In the genomic region with DNA sequence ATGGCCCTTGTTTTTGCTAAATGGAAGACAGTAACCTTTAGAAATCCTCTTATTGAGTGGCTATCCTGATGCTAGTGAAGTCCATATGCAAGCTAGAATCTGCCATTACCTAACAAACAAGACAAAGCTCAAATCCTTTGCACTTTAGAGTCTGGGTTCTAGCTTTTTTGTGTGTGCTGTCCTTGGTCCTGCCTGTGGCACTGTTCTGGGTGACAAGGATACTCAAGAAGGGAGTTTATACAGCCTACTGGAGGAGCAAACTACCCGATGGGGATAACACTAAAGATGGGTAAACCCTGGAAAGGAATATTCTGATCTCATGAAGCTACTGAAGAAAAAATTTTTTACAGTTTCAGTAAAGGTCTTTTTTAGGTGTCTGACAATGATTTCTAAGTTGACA, we compare ENCODE assay signal across 27 mouse cellular contexts. TPM values are rescaled to one million over a fixed set of nuclear protein-coding genes. Genes with fewer than 3 reads are reported as not detected.
DNase-seq lines count a peak whose midpoint lies in the region; ATAC-seq lines count a peak whose summit lies in the region.
"Had no signal": no experiment of that assay in that cellular context is flagged by ENCODE, and none has a peak within 500 bp of the region (broad histone marks: within the 10 kb centered on the region; RNA-seq: fewer than 3 reads in every experiment).

No protein-coding gene starts in this region.

- 88% methylated on average over 1 of the region's 1 CpGs for WGBS in hindbrain, embryonic 14.5 days
- 89% methylated on average over 1 of the region's 1 CpGs for WGBS in hindbrain, embryonic 16.5 days
- 81% methylated on average over 1 of the region's 1 CpGs for WGBS in limb, embryonic 10.5 days

- H3K4me2 ChIP-seq in hindbrain, embryonic 14.5 days (replicated peaks) = no peak overlapping the region
- H3K4me2 ChIP-seq in hindbrain, embryonic 16.5 days (ENCODE audit: low read length) = no peak overlapping the region
- H3K4me2 ChIP-seq: embryonic facial prominence, embryonic 13.5 days; embryonic facial prominence, embryonic 15.5 days; forebrain, embryonic 12.5 days had no signal

- ATAC-seq in hindbrain, embryonic 14.5 days (ENCODE audit: low FRiP score) = no peak
- no peak for ATAC-seq in hindbrain, embryonic 16.5 days
- ATAC-seq: CD4-positive, CD25-positive, alpha-beta regulatory T cell, adult 4 months; forebrain, embryonic 14.5 days; forebrain, embryonic 16.5 days had no signal

- H3K4me3 ChIP-seq in hindbrain, embryonic 14.5 days (replicated peaks; ENCODE audit: low read length) = no peak overlapping the region
- H3K4me3 ChIP-seq in hindbrain, embryonic 16.5 days (ENCODE audit: low read length) = no peak overlapping the region
- H3K4me3 ChIP-seq in limb, embryonic 10.5 days = no peak overlapping the region
- H3K4me3 ChIP-seq: embryonic facial prominence, embryonic 13.5 days; embryonic facial prominence, embryonic 15.5 days; erythroblast, embryonic 14.5 days; forebrain, embryonic 10.5 days; forebrain, embryonic 12.5 days had no signal

- H3K9ac ChIP-seq in hindbrain, embryonic 14.5 days = no peak overlapping the region
- H3K9ac ChIP-seq in hindbrain, embryonic 16.5 days (ENCODE audit: low read depth, low read length) = no peak overlapping the region
- H3K9ac ChIP-seq: embryonic facial prominence, embryonic 13.5 days; embryonic facial prominence, embryonic 15.5 days; forebrain, embryonic 12.5 days had no signal

- DNase-seq in hindbrain, embryonic 14.5 days (ENCODE audit: low spot score) = peak; percentile 21
- DNase-seq in 3T3-L1 (ENCODE audit: low read depth, low spot score) (peak; percentile 44), R1 (ENCODE audit: low read depth, low spot score) (peak; percentile 13)
- no peak for DNase-seq in frontal cortex, adult 2 months (ENCODE audit: extremely low spot score in 1 of 2, low spot score in 1 of 2)
- no peak for DNase-seq in limb, embryonic 10.5 days (ENCODE audit: low spot score)
- DNase-seq: adrenal gland, postnatal 10 days; adrenal gland, postnatal 25 days; B cell, adult 2 months; cerebellum, adult 11 months; cerebellum, adult 18-20 months; cerebellum, adult 8-10 months; cerebellum, adult 9-11 months; cerebellum, postnatal 14 days; cerebellum, postnatal 36 days; embryo, embryonic 11 days had no signal

- H3K4me1 ChIP-seq in hindbrain, embryonic 14.5 days (replicated peaks; ENCODE audit: control insufficient read depth, insufficient read depth, low read length) = no peaks in the 10 kb centered on the region
- H3K4me1 ChIP-seq in hindbrain, embryonic 16.5 days (ENCODE audit: control insufficient read depth, insufficient read depth, low read depth, low read length) = no peaks in the 10 kb centered on the region
- no peaks in the 10 kb centered on the region for H3K4me1 ChIP-seq in limb, embryonic 10.5 days
- H3K4me1 ChIP-seq: embryonic facial prominence, embryonic 13.5 days; embryonic facial prominence, embryonic 15.5 days; forebrain, embryonic 10.5 days; forebrain, embryonic 12.5 days had no signal

- H3K36me3 ChIP-seq in hindbrain, embryonic 14.5 days (replicated peaks; ENCODE audit: control insufficient read depth, insufficient read depth) = no peaks in the 10 kb centered on the region
- no peaks in the 10 kb centered on the region for H3K36me3 ChIP-seq in hindbrain, embryonic 16.5 days (ENCODE audit: control insufficient read depth, insufficient read depth, low read length)
- no peaks in the 10 kb centered on the region for H3K36me3 ChIP-seq in limb, embryonic 10.5 days
- H3K36me3 ChIP-seq: embryonic facial prominence, embryonic 13.5 days; embryonic facial prominence, embryonic 15.5 days; forebrain, embryonic 10.5 days; forebrain, embryonic 12.5 days; G1E had no signal

- no peak overlapping the region for H3K27ac ChIP-seq in hindbrain, embryonic 14.5 days
- no peak overlapping the region for H3K27ac ChIP-seq in hindbrain, embryonic 16.5 days (ENCODE audit: low read depth, low read length)
- H3K27ac ChIP-seq in limb, embryonic 10.5 days = no peak overlapping the region
- H3K27ac ChIP-seq: embryonic facial prominence, embryonic 13.5 days; embryonic facial prominence, embryonic 15.5 days; forebrain, embryonic 10.5 days; forebrain, embryonic 12.5 days had no signal

- no peaks in the 10 kb centered on the region for H3K27me3 ChIP-seq in hindbrain, embryonic 14.5 days (ENCODE audit: control insufficient read depth, insufficient read depth, low read length)
- H3K27me3 ChIP-seq in hindbrain, embryonic 16.5 days (replicated peaks; ENCODE audit: control insufficient read depth, insufficient read depth, low read length) = no peaks in the 10 kb centered on the region
- no peaks in the 10 kb centered on the region for H3K27me3 ChIP-seq in limb, embryonic 10.5 days (ENCODE audit: low read depth, poor library complexity, severe bottlenecking)
- H3K27me3 ChIP-seq: CH12.LX; embryonic facial prominence, embryonic 13.5 days; embryonic facial prominence, embryonic 15.5 days; forebrain, embryonic 12.5 days; Patski had no signal

- no peaks in the 10 kb centered on the region for H3K9me3 ChIP-seq in hindbrain, embryonic 14.5 days (ENCODE audit: control insufficient read depth, low read length)
- no peaks in the 10 kb centered on the region for H3K9me3 ChIP-seq in hindbrain, embryonic 16.5 days (ENCODE audit: control insufficient read depth, low read length)
- no peaks in the 10 kb centered on the region for H3K9me3 ChIP-seq in limb, embryonic 10.5 days (replicated peaks)
- H3K9me3 ChIP-seq: embryonic facial prominence, embryonic 13.5 days; embryonic facial prominence, embryonic 15.5 days; forebrain, embryonic 10.5 days; forebrain, embryonic 12.5 days; G1E had no signal

RNA-seq across cellular contexts. Expression of gene Calcb, which starts 11.0 kb away (rescaled TPM):
- polyA plus RNA-seq in hindbrain, embryonic 14.5 days (2014; fragmentation: Nextera tagmentation; extraction: Ambion mirVana) = 11.2 and 11.6 TPM in 2 replicates
- polyA plus RNA-seq in hindbrain, embryonic 16.5 days (2015; fragmentation: Nextera tagmentation; extraction: Ambion mirVana) = 6.1 and 8.9 TPM in 2 replicates
- 0.21 and 0.24 TPM in 2 replicates for polyA plus RNA-seq in frontal cortex, adult 2 months (2012; rRNA removed)
- polyA plus RNA-seq in limb, embryonic 10.5 days (2016; fragmentation: Nextera tagmentation; extraction: Ambion mirVana) = not detected in 2 replicates
- polyA plus RNA-seq: CD4-positive, CD25-positive, alpha-beta regulatory T cell, adult 4 months; erythroblast, embryonic 14.5 days; forebrain, embryonic 10.5 days; forebrain, embryonic 14.5 days; forebrain, embryonic 16.5 days; G1E had no signal

RNA-seq across cellular contexts. Expression of gene Insc, which starts 36.1 kb away (rescaled TPM):
- 2.9 and 3.1 TPM in 2 replicates for polyA plus RNA-seq in hindbrain, embryonic 14.5 days (2014; fragmentation: Nextera tagmentation; extraction: Ambion mirVana)
- 4.1 TPM in 2 replicates for polyA plus RNA-seq in hindbrain, embryonic 16.5 days (2015; fragmentation: Nextera tagmentation; extraction: Ambion mirVana)
- polyA plus RNA-seq in frontal cortex, adult 2 months (2012; rRNA removed) = 5.4 and 5.8 TPM in 2 replicates
- polyA plus RNA-seq in limb, embryonic 10.5 days (2016; fragmentation: Nextera tagmentation; extraction: Ambion mirVana) = 0.08 and 0.85 TPM in 2 replicates
- polyA plus RNA-seq: CD4-positive, CD25-positive, alpha-beta regulatory T cell, adult 4 months; G1E had no signal

Comparison
In these comparisons a context has a peak if more than half of its experiments do, and no peak if none do; other contexts are left out.
1. DNase-seq: peak in hindbrain, embryonic 14.5 days (single experiment), 3T3-L1 (single experiment) and R1 (single experiment); none in frontal cortex, adult 2 months (0 of 2) and limb, embryonic 10.5 days (single experiment).